Mouse (Mus musculus): ENCODE data around the gene Tagap.
"Not testable (repeated sequence)": the region's sequence is repeated elsewhere in the genome, so short reads cannot be mapped to it uniquely, and the experiment has no call there.

The Tagap gene

GRCm38 (mm10) chr17:7914596-7915227 lies 11.1 kb upstream of the Tagap start:
- no peak for DNase-seq (ENCODE audit: low read depth)

GRCm38 (mm10) chr17:7915791-7916190 lies 10.0 kb upstream of the Tagap start:
- no peak for DNase-seq (ENCODE audit: low read depth)

- no peak for DNase-seq (ENCODE audit: low read depth)
Measured at GRCm38 (mm10) chr17:7916782-7917574, 8.8 kb upstream of the Tagap start.

DNA sequence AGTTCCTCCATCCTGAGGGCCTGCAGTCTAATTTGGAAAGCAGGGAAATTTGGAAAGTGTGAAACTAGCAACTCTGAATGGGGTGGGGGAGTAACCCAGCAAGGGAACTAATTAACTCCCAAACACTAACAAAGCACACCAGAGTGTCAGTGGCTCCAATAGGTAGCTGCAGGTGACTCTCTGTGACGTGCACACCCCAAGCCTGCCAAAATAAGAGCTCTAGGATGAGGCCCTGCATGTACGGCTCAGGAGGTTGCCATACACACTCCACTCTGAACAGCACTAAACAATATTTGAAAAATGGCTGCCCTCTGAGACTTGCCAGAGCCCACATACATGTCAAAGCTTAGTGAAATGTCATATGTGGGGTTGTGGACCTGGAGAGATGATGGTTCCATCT lies 7.4 kb upstream of the Tagap start:
- no peak for DNase-seq (ENCODE audit: low read depth)

GRCm38 (mm10) chr17:7919209-7919608 lies 6.6 kb upstream of the Tagap start:
- DNase-seq (ENCODE audit: low read depth), result no peak

GRCm38 (mm10) chr17:7922564-7922963 lies 3.2 kb upstream of the Tagap start:
- DNase-seq (ENCODE audit: low read depth), result no peak

GRCm38 (mm10) chr17:7924185-7924725 lies 1.5 kb upstream of the Tagap start:
- DNase-seq (ENCODE audit: low read depth), result no peak

GRCm38 (mm10) chr17:7927582-7928535 lies 2.1 kb downstream of the Tagap start:
- DNase-seq (ENCODE audit: low read depth), result peak; percentile 43

DNA sequence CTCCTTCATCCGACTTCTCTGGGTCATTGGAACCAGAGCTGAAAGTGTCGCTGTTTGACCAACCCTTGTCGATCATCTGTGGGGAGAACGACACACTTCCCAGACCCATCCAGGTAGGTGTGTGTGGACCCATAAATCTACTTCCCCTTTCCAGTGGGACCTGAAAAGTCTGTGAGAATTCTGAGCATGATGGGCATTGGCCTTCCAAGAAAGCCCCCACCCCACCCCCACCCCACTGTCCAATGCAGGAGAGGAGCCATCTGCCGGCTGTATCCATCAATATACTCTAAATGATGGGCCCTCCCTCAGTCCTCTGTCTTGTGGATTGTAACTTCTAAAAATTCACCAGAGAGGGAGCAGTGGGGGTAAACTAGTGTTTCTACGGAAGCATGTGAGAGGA lies 2.9 kb downstream of the Tagap start:
- DNase-seq (ENCODE audit: low read depth), result no peak

- DNase-seq (ENCODE audit: low read depth), result no peak
Measured at GRCm38 (mm10) chr17:7929279-7929678, 3.5 kb downstream of the Tagap start.

DNA sequence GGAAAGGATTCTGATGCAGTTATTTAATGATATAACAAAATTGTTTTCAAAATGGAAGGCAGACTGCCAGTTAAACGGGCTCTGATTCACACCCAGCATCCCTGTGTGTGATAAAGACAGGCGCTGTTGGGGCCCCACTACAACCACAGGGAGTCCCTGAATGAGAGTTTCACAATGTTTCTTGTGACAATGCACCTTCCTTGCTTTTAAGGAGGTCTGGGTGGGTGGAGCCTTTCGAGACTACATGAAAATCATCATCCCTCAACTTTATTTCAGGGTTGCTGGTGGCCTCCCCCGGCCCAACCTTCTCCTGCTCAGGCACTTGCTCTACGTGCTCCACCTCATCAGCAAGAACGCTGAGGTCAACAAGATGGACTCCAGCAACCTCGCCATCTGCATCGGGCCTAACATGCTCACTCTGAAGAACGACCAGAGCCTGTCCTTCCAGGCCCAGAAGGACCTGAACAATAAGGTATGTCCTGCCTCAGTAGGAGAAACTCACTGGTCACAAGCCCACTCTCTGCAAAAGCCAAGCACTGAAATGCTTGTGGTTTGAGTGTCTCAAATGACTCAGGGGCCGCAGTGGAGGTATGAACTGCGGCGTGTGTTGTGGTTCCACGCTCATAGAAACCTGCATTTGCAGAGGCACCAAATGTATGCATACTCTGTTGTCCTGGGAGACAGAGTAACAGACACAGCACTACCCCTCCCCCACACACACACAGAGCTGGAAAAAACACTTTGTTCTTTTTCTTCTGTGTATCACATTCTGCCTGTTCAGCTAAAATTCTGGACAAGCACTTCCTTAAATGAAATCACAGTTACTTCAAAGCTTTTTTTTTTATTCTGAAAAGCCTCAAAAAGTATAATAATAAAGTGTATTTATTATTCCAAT lies 5.5 kb downstream of the Tagap start:
- no peak for DNase-seq (ENCODE audit: low read depth)

DNA sequence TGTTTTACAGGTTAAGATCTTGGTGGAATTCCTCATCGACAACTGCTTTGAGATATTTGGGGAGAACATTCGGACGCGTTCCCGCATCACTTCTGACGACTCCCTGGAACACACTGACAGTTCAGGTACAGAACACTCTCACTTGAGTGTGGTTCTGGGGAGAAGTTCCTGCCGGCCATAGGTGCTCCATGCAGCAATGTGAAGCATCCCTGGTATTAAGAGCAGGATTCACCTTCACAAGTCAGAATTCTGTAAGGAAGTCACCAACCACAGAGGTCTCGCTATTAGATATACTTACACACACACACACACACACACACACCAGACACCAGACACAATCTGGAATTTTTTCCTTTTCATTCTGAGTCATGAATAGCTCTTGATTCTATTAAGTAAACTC lies 6.3 kb downstream of the Tagap start:
- not testable (repeated sequence) for DNase-seq (ENCODE audit: low read depth)

- DNase-seq (ENCODE audit: low read depth), result no peak
Measured at GRCm38 (mm10) chr17:7939640-7940039, 13.8 kb downstream of the Tagap start.

DNA sequence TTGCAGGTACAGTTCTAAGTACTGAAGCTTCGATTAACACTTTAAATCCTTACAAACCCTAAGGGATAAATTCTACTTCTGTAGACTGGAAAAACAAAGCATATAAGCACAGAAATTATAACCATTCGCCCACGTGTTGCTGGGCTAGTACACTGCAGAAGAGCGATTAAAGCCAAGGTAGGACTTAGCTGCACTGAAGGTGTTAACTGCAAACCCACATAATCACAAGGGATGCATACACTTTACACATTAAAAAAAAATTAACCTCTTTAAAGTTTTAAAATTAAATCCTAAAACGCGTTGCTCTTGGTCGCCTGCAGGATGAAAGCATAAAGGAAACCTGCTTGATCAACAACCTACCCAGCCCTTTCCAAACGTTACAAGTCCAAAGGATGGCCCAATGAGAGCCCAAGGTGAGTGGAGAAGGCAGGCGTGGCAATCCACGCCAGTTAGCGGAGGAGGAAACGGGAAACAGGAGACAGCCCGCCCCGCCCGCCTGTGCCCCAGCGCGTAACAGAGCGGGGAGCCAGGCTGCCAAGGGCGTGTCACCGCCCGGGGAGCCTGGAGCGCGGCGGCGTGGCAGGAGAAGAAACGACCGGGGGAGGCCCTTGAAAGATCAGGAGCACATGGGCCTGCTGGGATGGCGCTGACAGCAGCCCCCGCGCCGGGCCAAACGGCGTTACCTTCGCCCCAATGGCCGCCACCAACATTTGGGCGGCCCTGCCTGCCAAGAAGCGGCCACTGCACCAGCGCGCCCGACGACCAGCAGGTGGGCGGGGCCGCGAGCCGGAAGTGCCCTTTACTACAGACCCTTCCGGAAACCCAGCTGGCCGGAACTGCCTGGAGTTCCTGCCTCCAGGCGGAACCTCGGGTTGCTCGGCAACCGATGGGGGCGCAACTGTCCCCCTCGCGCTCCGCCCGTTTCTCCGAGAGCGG lies 19.6 kb downstream of the Tagap start, which contains the start of gene Rsph3a:
Gene Rsph3a, plus strand, starts transcription at position 498 of the 936 bp plus-strand sequence.
- peak; percentile 53 for DNase-seq (ENCODE audit: low read depth)

- not testable (repeated sequence) for DNase-seq (ENCODE audit: low read depth)
Measured at GRCm38 (mm10) chr17:7946053-7946627, 20.3 kb downstream of the Tagap start.

DNA sequence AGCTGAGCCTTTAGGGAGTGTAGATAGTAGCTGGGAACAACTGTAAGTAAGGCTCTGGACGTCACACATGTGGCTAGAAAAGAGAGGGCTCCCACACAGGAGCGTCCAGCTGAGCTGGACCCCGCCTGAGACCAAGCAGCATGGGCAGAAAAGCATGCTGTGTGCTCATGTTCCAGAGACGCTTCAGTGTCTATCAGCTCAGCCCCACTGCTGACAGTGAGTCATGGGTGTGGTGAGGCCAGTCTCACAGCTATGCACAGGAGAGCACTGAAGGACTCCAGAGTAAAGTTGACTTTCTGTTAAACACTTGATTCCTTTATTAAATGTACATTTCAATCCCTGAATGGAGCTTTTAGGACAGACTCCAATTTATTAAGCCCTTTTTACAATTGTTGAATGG lies 25.5 kb downstream of the Tagap start:
- not testable (repeated sequence) for DNase-seq (ENCODE audit: low read depth)

- DNase-seq (ENCODE audit: low read depth), result not testable (repeated sequence)
Measured at GRCm38 (mm10) chr17:7957242-7957641, 31.4 kb downstream of the Tagap start.

DNA sequence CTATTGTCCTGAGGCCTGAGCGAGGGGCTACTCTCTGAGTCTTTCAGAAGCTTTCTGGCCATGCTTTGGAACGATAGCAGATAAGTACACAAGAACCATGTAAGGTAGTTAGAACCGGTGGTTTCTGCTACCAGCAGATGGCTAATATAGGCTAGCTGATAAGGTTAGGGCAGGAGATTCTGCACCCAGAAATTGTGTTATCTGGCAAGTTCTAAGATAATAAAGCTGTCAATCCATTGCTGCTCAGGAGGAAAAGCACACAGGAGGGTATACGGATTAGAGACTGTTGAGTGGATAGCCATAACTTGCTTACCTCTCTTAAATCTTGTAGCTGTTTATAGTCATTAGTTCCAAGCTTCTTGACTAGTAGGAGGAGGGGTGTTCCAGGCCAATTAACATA lies 37.5 kb downstream of the Tagap start:
- peak; percentile 19 for DNase-seq (ENCODE audit: low read depth)

DNA sequence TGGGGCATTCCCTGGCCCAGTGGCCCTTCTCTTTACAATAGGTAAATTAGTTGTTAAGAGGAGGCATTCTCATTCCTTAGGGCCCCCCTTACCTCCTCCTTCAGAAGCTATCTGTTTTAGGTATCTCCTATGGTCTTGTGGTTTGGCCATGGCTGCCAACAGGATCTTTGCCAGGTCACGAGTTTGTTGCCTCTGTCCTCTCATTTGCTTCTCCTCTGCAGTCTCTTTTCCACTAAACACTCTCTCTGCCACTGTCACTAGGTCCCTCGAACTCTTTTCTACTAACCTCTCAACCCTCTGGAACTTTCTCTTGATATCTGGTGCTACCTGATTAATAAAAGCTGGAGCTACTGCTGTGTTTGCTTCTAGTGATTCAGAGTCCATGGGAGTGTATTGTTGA lies 38.6 kb downstream of the Tagap start:
- DNase-seq (ENCODE audit: low read depth), result not testable (repeated sequence)
